Mouse (Mus musculus) embryonic facial prominence, embryonic 11.5 days (tissue): ENCODE measurements around the gene Isyna1. TPM values are rescaled to one million over a fixed set of nuclear protein-coding genes. Genes with fewer than 3 reads are reported as not detected.

Source experiments
- ATAC-seq: fragments of 200-750 bp; cut with Nextera tagmentation; replicated peaks from 2 replicates; pipeline ENCODE4 v1.8.0; 2017; ENCODE audit warnings: low read depth; ENCODE audit not compliant: insufficient number of reproducible peaks, low FRiP score, low TSS enrichment
- DNase-seq: peaks from one replicate; pipeline ENCODE4 v3.0.0-alpha.2; 2015; ENCODE audit warnings: low spot score
- H3K27ac ChIP-seq: fragments of 300-500 bp; sonication (generic); replicated peaks from 2 replicates; pipeline ENCODE4 v1.5.1; 2014; ENCODE audit warnings: mild to moderate bottlenecking, low read depth, low read length, control low read depth
- H3K27me3 ChIP-seq: fragments of 300-500 bp; sonication (generic); 2 replicates; pipeline ENCODE4 v1.6.1; 2014; ENCODE audit warnings: mild to moderate bottlenecking, low read length, moderate library complexity, mixed read lengths; ENCODE audit not compliant: control insufficient read depth, insufficient read depth
- H3K36me3 ChIP-seq: fragments of 300-500 bp; sonication (generic); replicated peaks from 2 replicates; pipeline ENCODE4 v1.6.1; 2014; ENCODE audit warnings: low read depth, mild to moderate bottlenecking, low read length, moderate library complexity, mixed read lengths; ENCODE audit not compliant: control insufficient read depth, insufficient read depth
- H3K4me1 ChIP-seq: fragments of 300-500 bp; sonication (generic); 2 replicates; pipeline ENCODE4 v1.6.1; 2014; ENCODE audit warnings: low read length, mixed read lengths; ENCODE audit not compliant: control insufficient read depth, insufficient read depth
- H3K4me2 ChIP-seq: fragments of 300-500 bp; sonication (generic); 2 replicates; pipeline ENCODE4 v1.6.1; 2014; ENCODE audit warnings: low read depth, mild to moderate bottlenecking, control low read depth, low read length, moderate library complexity
- H3K4me3 ChIP-seq: fragments of 300-500 bp; sonication (generic); 2 replicates; pipeline ENCODE4 v1.5.1; 2014; ENCODE audit warnings: low read depth, low read length, control low read depth
- H3K9ac ChIP-seq: fragments of 300-500 bp; sonication (generic); replicated peaks from 2 replicates; pipeline ENCODE4 v1.6.1; 2014; ENCODE audit warnings: mild to moderate bottlenecking, control low read depth, low read length
- H3K9me3 ChIP-seq: fragments of 300-500 bp; sonication (generic); replicated peaks from 2 replicates; pipeline ENCODE4 v1.6.1; 2016; ENCODE audit warnings: mild to moderate bottlenecking, low read length, inconsistent platforms, mixed read lengths; ENCODE audit not compliant: control insufficient read depth
- WGBS: fragments of 180-500 bp; shearing (Covaris S2); extraction: QIAGEN DNeasy Blood & Tissue Kit; methylation state at CpG from one replicate; pipeline ENCODE4 v1.1.7; 2014; 5-methylcytosine and 5-hydroxymethylcytosine counted together
- polyA plus RNA-seq: library from polyadenylated mRNA; unstranded; fragments of >200 nt; fragmentation: Nextera tagmentation; extraction: Ambion mirVana; gene quantifications from 2 replicates; pipeline ENCODE4 v1.2.1, GENCODE M21; 2014

Gene Isyna1
- polyA plus RNA-seq, 1 experiment from 2014 or later: 79.0 TPM

GRCm38 (mm10) chr8:70595811-70596210 lies 1.6 kb downstream of the Isyna1 start:
- no peak overlapping the region for H3K4me2 ChIP-seq
- no peak overlapping the region for H3K27ac ChIP-seq
- H3K36me3 ChIP-seq: peaks cover 3% of the 10 kb centered on the region
- no peak overlapping the region; the same call in 1 of the 2 replicates for H3K4me3 ChIP-seq
- no peak for ATAC-seq
- no peak overlapping the region; the same call in 1 of the 2 replicates for H3K9ac ChIP-seq
- no peak for DNase-seq
- no peaks in the 10 kb centered on the region for H3K27me3 ChIP-seq
- H3K4me1 ChIP-seq: peaks cover 19% of the 10 kb centered on the region
- no peaks in the 10 kb centered on the region for H3K9me3 ChIP-seq
- 91% methylated on average over 12 of the region's 12 CpGs for WGBS

GRCm38 (mm10) chr8:70596216-70596615 lies 2.0 kb downstream of the Isyna1 start:
- no peak overlapping the region for H3K27ac ChIP-seq
- no peak overlapping the region for H3K4me3 ChIP-seq
- H3K9ac ChIP-seq: no peak overlapping the region
- no peaks in the 10 kb centered on the region for H3K9me3 ChIP-seq
- ATAC-seq: no peak
- no peaks in the 10 kb centered on the region for H3K27me3 ChIP-seq
- no peak overlapping the region for H3K4me2 ChIP-seq
- peaks cover 21% of the 10 kb centered on the region for H3K4me1 ChIP-seq
- WGBS: 92% methylated on average over 18 of the region's 18 CpGs
- peaks cover 3% of the 10 kb centered on the region for H3K36me3 ChIP-seq
- no peak for DNase-seq

- DNase-seq (no peak), ATAC-seq (no peak)
- Histone ChIP-seq H3K4me1 (peaks cover 21% of the 10 kb centered on the region), H3K27ac (no peak overlapping the region), H3K9ac (no peak overlapping the region), H3K27me3 (no peaks in the 10 kb centered on the region), H3K4me2 (peak overlapping the region; percentile 81; the same call in 1 of the 2 replicates), H3K36me3 (peaks cover under 1% of the 10 kb centered on the region), H3K4me3 (no peak overlapping the region), H3K9me3 (no peaks in the 10 kb centered on the region)
- 87% methylated on average over 17 of the region's 17 CpGs for WGBS
Measured at GRCm38 (mm10) chr8:70596775-70597416, 2.7 kb downstream of the Isyna1 start.

- WGBS: 9% methylated on average over 54 of the region's 68 CpGs
- H3K9ac ChIP-seq: peak overlapping the region; percentile 64
- DNase-seq (no peak), ATAC-seq (no peak)
- H3K4me1 ChIP-seq: peaks cover 21% of the 10 kb centered on the region
- H3K9me3 ChIP-seq: no peaks in the 10 kb centered on the region
- H3K27me3 ChIP-seq: no peaks in the 10 kb centered on the region
- peak overlapping the region; percentile 35 for H3K4me3 ChIP-seq
- H3K36me3 ChIP-seq: peaks cover 4% of the 10 kb centered on the region
- H3K27ac ChIP-seq: no peak overlapping the region
- peak overlapping the region; percentile 81 for H3K4me2 ChIP-seq
Measured at GRCm38 (mm10) chr8:70597417-70598272, 3.5 kb downstream of the Isyna1 start.

GRCm38 (mm10) chr8:70598283-70598682 lies 4.1 kb downstream of the Isyna1 start:
- peaks cover 4% of the 10 kb centered on the region for H3K36me3 ChIP-seq
- peak; percentile 4 for ATAC-seq
- peak overlapping the region; percentile 64 for H3K9ac ChIP-seq
- no peaks in the 10 kb centered on the region for H3K27me3 ChIP-seq
- 1% methylated on average over 29 of the region's 29 CpGs for WGBS
- DNase-seq: peak; percentile 87
- H3K4me1 ChIP-seq: peaks cover 21% of the 10 kb centered on the region
- H3K9me3 ChIP-seq: no peaks in the 10 kb centered on the region
- H3K27ac ChIP-seq: no peak overlapping the region
- H3K4me3 ChIP-seq: peak overlapping the region; percentile 35
- peak overlapping the region; percentile 81 for H3K4me2 ChIP-seq

GRCm38 (mm10) chr8:70598722-70599121 lies 4.5 kb downstream of the Isyna1 start:
- no peaks in the 10 kb centered on the region for H3K9me3 ChIP-seq
- no peaks in the 10 kb centered on the region for H3K27me3 ChIP-seq
- peak overlapping the region; percentile 35 for H3K4me3 ChIP-seq
- 13% methylated on average over 10 of the region's 10 CpGs for WGBS
- peak overlapping the region; percentile 28; the same call in 1 of the 2 replicates for H3K27ac ChIP-seq
- H3K9ac ChIP-seq: peak overlapping the region; percentile 64; the same call in 1 of the 2 replicates
- H3K4me1 ChIP-seq: peaks cover 19% of the 10 kb centered on the region
- peak overlapping the region; percentile 81 for H3K4me2 ChIP-seq
- peak; percentile 50 for DNase-seq
- ATAC-seq: no peak
- peaks cover 4% of the 10 kb centered on the region for H3K36me3 ChIP-seq

GRCm38 (mm10) chr8:70599507-70600290 lies 5.5 kb downstream of the Isyna1 start:
- no peak overlapping the region for H3K9ac ChIP-seq
- H3K27ac ChIP-seq: peak overlapping the region; percentile 65; the same call in 1 of the 2 replicates
- ATAC-seq (no peak), DNase-seq (no peak)
- H3K9me3 ChIP-seq: no peaks in the 10 kb centered on the region
- H3K27me3 ChIP-seq: no peaks in the 10 kb centered on the region
- H3K36me3 ChIP-seq: peaks cover 4% of the 10 kb centered on the region
- peaks cover 19% of the 10 kb centered on the region for H3K4me1 ChIP-seq
- no peak overlapping the region for H3K4me3 ChIP-seq
- H3K4me2 ChIP-seq: no peak overlapping the region
- WGBS: 85% methylated on average over 12 of the region's 12 CpGs
